Mouse (Mus musculus) limb, embryonic 14.5 days (tissue): ENCODE measurements around the gene Fry. TPM values are rescaled to one million over a fixed set of nuclear protein-coding genes. Genes with fewer than 3 reads are reported as not detected.

Experiments
- ATAC-seq: fragments of 200-750 bp; cut with Nextera tagmentation; 2 replicates; pipeline ENCODE4 v1.8.0; 2017; ENCODE audit warnings: low read depth, moderate number of reproducible peaks, moderate TSS enrichment; ENCODE audit not compliant: low FRiP score
- DNase-seq: peaks from one replicate; pipeline ENCODE4 v3.0.0-alpha.2; 2015; ENCODE audit warnings: low spot score
- H3K27ac ChIP-seq: fragments of 300-500 bp; sonication (generic); replicated peaks from 2 replicates; pipeline ENCODE4 v1.5.1; 2014; ENCODE audit warnings: low read depth, mild to moderate bottlenecking, low read length, moderate library complexity, mixed read lengths
- H3K27me3 ChIP-seq: fragments of 300-500 bp; sonication (generic); 2 replicates; pipeline ENCODE4 v1.6.1; 2014; ENCODE audit warnings: low read length, mixed read lengths; ENCODE audit not compliant: control insufficient read depth, insufficient read depth
- H3K36me3 ChIP-seq: fragments of 300-500 bp; sonication (generic); 2 replicates; pipeline ENCODE4 v1.6.1; 2014; ENCODE audit warnings: mild to moderate bottlenecking, low read length, moderate library complexity, mixed read lengths; ENCODE audit not compliant: control insufficient read depth, insufficient read depth
- H3K4me1 ChIP-seq: fragments of 300-500 bp; sonication (generic); 2 replicates; pipeline ENCODE4 v1.6.1; 2014; ENCODE audit warnings: antibody characterized with exemption, low read length, mixed read lengths; ENCODE audit not compliant: control insufficient read depth, insufficient read depth
- H3K4me2 ChIP-seq: fragments of 300-500 bp; sonication (generic); replicated peaks from 2 replicates; pipeline ENCODE4 v1.6.1; 2014; ENCODE audit warnings: low read depth, mild to moderate bottlenecking, low read length, moderate library complexity; ENCODE audit not compliant: severe bottlenecking
- H3K4me3 ChIP-seq: fragments of 300-500 bp; sonication (generic); replicated peaks from 2 replicates; pipeline ENCODE4 v1.5.1; 2014; ENCODE audit warnings: low read length
- H3K9ac ChIP-seq: fragments of 300-500 bp; sonication (generic); 2 replicates; pipeline ENCODE4 v1.6.1; 2014; ENCODE audit warnings: mild to moderate bottlenecking, low read depth, low read length, moderate library complexity; ENCODE audit not compliant: severe bottlenecking
- H3K9me3 ChIP-seq: fragments of 300-500 bp; sonication (generic); 2 replicates; pipeline ENCODE4 v1.6.1; 2016; ENCODE audit warnings: low read length; ENCODE audit not compliant: control insufficient read depth
- POLR2A ChIP-seq: fragments of 200-500 bp; IDR thresholded peaks from 2 replicates; pipeline ENCODE4 v1.8.0; 2012; ENCODE audit warnings: inconsistent platforms, mild to moderate bottlenecking, moderate library complexity, borderline replicate concordance; ENCODE audit not compliant: insufficient read depth, insufficient read length; ENCODE audit errors: extremely low read depth
- WGBS: fragments of 180-500 bp; shearing (Covaris S2); extraction: QIAGEN DNeasy Blood & Tissue Kit; methylation state at CpG from one replicate; pipeline ENCODE4 v1.1.7; 2014; 5-methylcytosine and 5-hydroxymethylcytosine counted together
- polyA plus RNA-seq, 2 experiments: library from polyadenylated mRNA; depleted of rRNA in 1 of 2; stranded (reverse) in 1 of 2; unstranded in 1 of 2; fragments of >200 nt; fragmentation: Nextera tagmentation in 1 of 2; extraction: Ambion mirVana in 1 of 2; gene quantifications; 2 replicates each; pipeline versions ENCODE4 v1.2.1 to v1.2.3; 2012 to 2014

Fry gene
- polyA plus RNA-seq, 2 experiments = 10.0 to 13.5 TPM

- H3K36me3 ChIP-seq = no peaks in the 10 kb centered on the region
- H3K27me3 ChIP-seq = no peaks in the 10 kb centered on the region
- no peak overlapping the region for H3K4me3 ChIP-seq
- WGBS = 80% methylated on average over 7 of the region's 7 CpGs
- no peak overlapping the region for H3K27ac ChIP-seq
- H3K4me1 ChIP-seq = no peaks in the 10 kb centered on the region
- ATAC-seq (no peak), DNase-seq (no peak)
- no peaks in the 10 kb centered on the region for H3K9me3 ChIP-seq
- no peak overlapping the region for H3K9ac ChIP-seq
- TF ChIP-seq POLR2A = no peak
- no peak overlapping the region for H3K4me2 ChIP-seq
Observed at GRCm38 (mm10) chr5:150130144-150130543, 11.7 kb downstream of the Fry start.

- no peaks in the 10 kb centered on the region for H3K36me3 ChIP-seq
- TF ChIP-seq POLR2A = no peak
- 83% methylated on average over 7 of the region's 7 CpGs for WGBS
- no peak overlapping the region for H3K27ac ChIP-seq
- no peaks in the 10 kb centered on the region for H3K27me3 ChIP-seq
- no peaks in the 10 kb centered on the region for H3K4me1 ChIP-seq
- H3K4me3 ChIP-seq = no peak overlapping the region
- H3K4me2 ChIP-seq = no peak overlapping the region
- no peak overlapping the region for H3K9ac ChIP-seq
- DNase-seq (no peak), ATAC-seq (no peak)
- H3K9me3 ChIP-seq = no peaks in the 10 kb centered on the region
Observed at GRCm38 (mm10) chr5:150131166-150131565, 12.7 kb downstream of the Fry start.

- no peak for DNase-seq
Observed at GRCm38 (mm10) chr5:150134651-150135050, 16.2 kb downstream of the Fry start.

GRCm38 (mm10) chr5:150135529-150135928 lies 17.1 kb downstream of the Fry start:
- ATAC-seq (no peak), DNase-seq (no peak)
- no peaks in the 10 kb centered on the region for H3K36me3 ChIP-seq
- no peak overlapping the region for H3K27ac ChIP-seq
- H3K4me1 ChIP-seq = no peaks in the 10 kb centered on the region
- no peak for TF ChIP-seq POLR2A
- H3K4me2 ChIP-seq = no peak overlapping the region
- 88% methylated on average over 13 of the region's 13 CpGs for WGBS
- no peak overlapping the region for H3K9ac ChIP-seq
- H3K27me3 ChIP-seq = no peaks in the 10 kb centered on the region
- no peaks in the 10 kb centered on the region for H3K9me3 ChIP-seq
- H3K4me3 ChIP-seq = no peak overlapping the region

More at GRCm38 (mm10) chr5:150134651-150135050, 16.2 kb downstream of the Fry start:
- no peak overlapping the region for H3K4me2 ChIP-seq
- H3K27me3 ChIP-seq = no peaks in the 10 kb centered on the region
- no peak overlapping the region for H3K9ac ChIP-seq
- TF ChIP-seq POLR2A = no peak
- H3K4me1 ChIP-seq = no peaks in the 10 kb centered on the region
- H3K4me3 ChIP-seq = no peak overlapping the region
- H3K27ac ChIP-seq = no peak overlapping the region
- no peaks in the 10 kb centered on the region for H3K9me3 ChIP-seq
- WGBS = 74% methylated on average over 3 of the region's 3 CpGs
- no peaks in the 10 kb centered on the region for H3K36me3 ChIP-seq
- no peak for ATAC-seq

GRCm38 (mm10) chr5:150137772-150138451 lies 19.5 kb downstream of the Fry start:
- Histone ChIP-seq H3K27me3 (no peaks in the 10 kb centered on the region), H3K4me1 (no peaks in the 10 kb centered on the region), H3K36me3 (no peaks in the 10 kb centered on the region), H3K4me3 (no peak overlapping the region), H3K4me2 (no peak overlapping the region), H3K27ac (no peak overlapping the region), H3K9ac (no peak overlapping the region), H3K9me3 (no peaks in the 10 kb centered on the region)
- 86% methylated on average over 9 of the region's 9 CpGs for WGBS
- DNase-seq = no peak
- ATAC-seq = no peak
- TF ChIP-seq POLR2A = no peak
